Mouse (Mus musculus) small intestine, adult 2 months (tissue): Measurements from ENCODE around the gene Rap1gap. TPM values are rescaled to one million over a fixed set of nuclear protein-coding genes. Genes with fewer than 3 reads are reported as not detected.

ENCODE experiments used
- H3K27ac ChIP-seq: fragments of 200-500 bp; 2 replicates; pipeline ENCODE4 v1.5.1; 2012; ENCODE audit warnings: low read depth, low read length, control low read depth, inconsistent platforms; ENCODE audit not compliant: insufficient read depth
- H3K27me3 ChIP-seq: fragments of 200-500 bp; 2 replicates; pipeline ENCODE4 v1.6.1; 2012; ENCODE audit warnings: mild to moderate bottlenecking, moderate library complexity, low read length, inconsistent platforms; ENCODE audit not compliant: control insufficient read depth, insufficient read depth
- H3K36me3 ChIP-seq: fragments of 200-500 bp; 2 replicates; pipeline ENCODE4 v1.6.1; 2012; ENCODE audit warnings: mild to moderate bottlenecking, low read length, control low read depth, inconsistent platforms; ENCODE audit not compliant: control insufficient read depth, insufficient read depth
- H3K4me1 ChIP-seq: fragments of 200-500 bp; 2 replicates; pipeline ENCODE4 v1.6.1; 2012; ENCODE audit warnings: low read length, inconsistent platforms, mixed read lengths; ENCODE audit not compliant: control insufficient read depth, insufficient read depth, insufficient read length
- H3K4me3 ChIP-seq: fragments of 200-500 bp; 2 replicates; pipeline ENCODE4 v1.5.1; 2012; ENCODE audit warnings: low read depth, mild to moderate bottlenecking, control low read depth, inconsistent platforms, low read length, moderate library complexity
- CTCF ChIP-seq: fragments of 200-500 bp; IDR thresholded peaks from 2 replicates; pipeline ENCODE4 v1.5.1; 2012; ENCODE audit warnings: low read depth, mild to moderate bottlenecking, control low read depth, inconsistent platforms, low read length, moderate library complexity, mixed read lengths; ENCODE audit not compliant: insufficient replicate concordance, insufficient read length; ENCODE audit errors: extremely low read depth
- POLR2A ChIP-seq: fragments of 200-500 bp; IDR thresholded peaks from 2 replicates; pipeline ENCODE4 v1.6.1; 2012; ENCODE audit warnings: low read depth, mild to moderate bottlenecking, control low read depth, inconsistent platforms, low read length, moderate library complexity
- WGBS: fragments of 180-500 bp; shearing (Covaris S2); methylation state at CpG from one replicate; pipeline ENCODE4 v1.1.7; 2018; 5-methylcytosine and 5-hydroxymethylcytosine counted together
- polyA plus RNA-seq: library from polyadenylated mRNA; depleted of rRNA; stranded (reverse); fragments of >200 nt; gene quantifications from 2 replicates; pipeline ENCODE4 v1.2.3, GENCODE M21; 2012

Rap1gap gene
- polyA plus RNA-seq, 1 experiment: 48.4 TPM

GRCm38 (mm10) chr4:137747590-137747989 lies 83.1 kb downstream of the Rap1gap start:
- no peak overlapping the region for H3K27ac ChIP-seq

GRCm38 (mm10) chr4:137748726-137749125 lies 84.2 kb downstream of the Rap1gap start:
- Histone ChIP-seq H3K36me3 (no peaks in the 10 kb centered on the region), H3K27me3 (no peaks in the 10 kb centered on the region), H3K4me3 (no peak overlapping the region), H3K4me1 (no peaks in the 10 kb centered on the region; the same call in 1 of the 2 replicates), H3K27ac (no peak overlapping the region)
- WGBS: 59% methylated on average over 4 of the region's 4 CpGs
- TF ChIP-seq POLR2A (no peak), CTCF (no peak)

More at GRCm38 (mm10) chr4:137747590-137747989, 83.1 kb downstream of the Rap1gap start:
- whole genome bisulfite sequencing: 53% methylated on average over 5 of the region's 5 CpGs
- Histone ChIP-seq H3K4me3 (no peak overlapping the region), H3K36me3 (no peaks in the 10 kb centered on the region), H3K4me1 (no peaks in the 10 kb centered on the region; the same call in 1 of the 2 replicates), H3K27me3 (no peaks in the 10 kb centered on the region)
- TF ChIP-seq CTCF (no peak), POLR2A (no peak)

GRCm38 (mm10) chr4:137749680-137750079 lies 85.2 kb downstream of the Rap1gap start:
- Histone ChIP-seq H3K27me3 (no peaks in the 10 kb centered on the region), H3K4me1 (no peaks in the 10 kb centered on the region; the same call in 1 of the 2 replicates), H3K27ac (no peak overlapping the region), H3K36me3 (no peaks in the 10 kb centered on the region), H3K4me3 (no peak overlapping the region)
- TF ChIP-seq POLR2A: no peak
- no peak for TF ChIP-seq CTCF
- WGBS: 64% methylated on average over 9 of the region's 9 CpGs

- no peak for TF ChIP-seq CTCF
- WGBS: 72% methylated on average over 9 of the region's 9 CpGs
- no peaks in the 10 kb centered on the region for H3K36me3 ChIP-seq
- no peak overlapping the region for H3K4me3 ChIP-seq
- H3K27me3 ChIP-seq: no peaks in the 10 kb centered on the region
- H3K27ac ChIP-seq: no peak overlapping the region
- H3K4me1 ChIP-seq: no peaks in the 10 kb centered on the region; the same call in 1 of the 2 replicates
Measured at GRCm38 (mm10) chr4:137750121-137750520, 85.6 kb downstream of the Rap1gap start.

- Histone ChIP-seq H3K27me3 (no peaks in the 10 kb centered on the region), H3K27ac (no peak overlapping the region), H3K4me3 (no peak overlapping the region), H3K4me1 (no peaks in the 10 kb centered on the region; the same call in 1 of the 2 replicates), H3K36me3 (no peaks in the 10 kb centered on the region)
- no peak for TF ChIP-seq POLR2A
- no peak for TF ChIP-seq CTCF
- WGBS: 46% methylated on average over 8 of the region's 8 CpGs
Measured at GRCm38 (mm10) chr4:137751310-137751709, 86.8 kb downstream of the Rap1gap start.

- no peak overlapping the region for H3K27ac ChIP-seq
- H3K27me3 ChIP-seq: no peaks in the 10 kb centered on the region
- TF ChIP-seq CTCF (no peak), POLR2A (no peak)
- H3K4me3 ChIP-seq: no peak overlapping the region
- 57% methylated on average over 9 of the region's 9 CpGs for WGBS
- H3K4me1 ChIP-seq: no peaks in the 10 kb centered on the region; the same call in 1 of the 2 replicates
- H3K36me3 ChIP-seq: no peaks in the 10 kb centered on the region
Measured at GRCm38 (mm10) chr4:137751717-137752116, 87.2 kb downstream of the Rap1gap start.

- Histone ChIP-seq H3K36me3 (no peaks in the 10 kb centered on the region), H3K4me1 (no peaks in the 10 kb centered on the region; the same call in 1 of the 2 replicates), H3K27me3 (no peaks in the 10 kb centered on the region), H3K27ac (no peak overlapping the region), H3K4me3 (no peak overlapping the region)
- WGBS: 71% methylated on average over 15 of the region's 15 CpGs
- TF ChIP-seq POLR2A (no peak), CTCF (no peak)
Measured at GRCm38 (mm10) chr4:137752471-137752870, 87.9 kb downstream of the Rap1gap start.
